Mouse (Mus musculus) cerebellum, postnatal 14 days (tissue): ENCODE data around the gene 2610507B11Rik.

ENCODE experiments used
- DNase-seq, 2 experiments: peaks; one replicate each; pipeline ENCODE4 v3.0.0; 2021; ENCODE audit warnings: mixed read lengths in 2 of 2

Gene 2610507B11Rik

DNA sequence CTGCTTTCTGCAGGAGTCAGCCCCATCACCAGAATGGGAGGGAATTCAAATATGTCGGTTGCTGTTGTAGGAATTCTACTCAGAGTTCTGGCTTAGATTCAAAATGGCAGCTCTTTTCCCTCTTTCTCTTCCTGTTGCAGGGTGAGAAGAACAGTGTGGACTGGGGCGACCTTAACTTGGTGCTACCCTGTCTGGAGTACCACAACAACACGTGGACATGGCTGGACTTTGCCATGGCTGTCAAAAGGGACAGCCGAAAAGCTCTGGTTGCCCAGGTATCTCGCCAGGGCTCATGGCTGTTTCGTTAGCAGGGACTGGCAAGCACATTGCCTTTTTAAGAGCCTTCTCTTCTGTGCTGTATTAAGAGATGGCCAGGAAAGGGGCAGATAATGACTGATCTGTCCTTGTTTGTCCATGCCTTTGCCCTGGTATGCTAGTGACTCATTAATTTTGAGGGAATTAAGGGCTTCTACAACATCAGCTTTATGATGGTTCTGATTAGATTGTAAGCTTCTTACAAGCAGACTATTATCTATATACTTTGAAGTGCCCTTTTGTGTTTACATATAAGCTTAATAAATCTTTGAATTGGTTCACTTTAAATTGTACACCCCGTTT, 27.7 kb downstream of the 2610507B11Rik start:
- DNase-seq, result no peak

DNA sequence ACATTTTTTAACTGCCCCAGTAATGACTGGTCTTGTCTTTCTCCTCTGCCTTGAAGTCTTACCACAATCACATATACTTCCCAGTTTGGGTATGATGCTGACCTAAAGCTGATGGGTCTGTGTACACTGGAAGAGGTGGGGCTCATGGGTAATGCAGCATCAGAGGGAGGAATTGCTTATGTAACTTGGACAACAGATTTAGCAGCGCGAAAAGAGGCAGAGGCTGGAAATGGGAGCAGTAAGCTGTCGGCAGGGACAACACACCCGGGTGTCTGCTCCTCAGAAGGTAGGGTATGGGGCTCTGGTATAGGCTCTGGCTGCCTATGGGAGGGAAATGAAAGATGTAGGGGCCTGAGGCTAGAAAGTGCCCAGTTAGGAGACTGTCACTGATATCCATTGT, 29.1 kb downstream of the 2610507B11Rik start, which contains the start of gene BC030499:
TSS of gene BC030499 (plus strand) at position 188 of the 400 bp plus-strand sequence.
- no peak for DNase-seq

DNA sequence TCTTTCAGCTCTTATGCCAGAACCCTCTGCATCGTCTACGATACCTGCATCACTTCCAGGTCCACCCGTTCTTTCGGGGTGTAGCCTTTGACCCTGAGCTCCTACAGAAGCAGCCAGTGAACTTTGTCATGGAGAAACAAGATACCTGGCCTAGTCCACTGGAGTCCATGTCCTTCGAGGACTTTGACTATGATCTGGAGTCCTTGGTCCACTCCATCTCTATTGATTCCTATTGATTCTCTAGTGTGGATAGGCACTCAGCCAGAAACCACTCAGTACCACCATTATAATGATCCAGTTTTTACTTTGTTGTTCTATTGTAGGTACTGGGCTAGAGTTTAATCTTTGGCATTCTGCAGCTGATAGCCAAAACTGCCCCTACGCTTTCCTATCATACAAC, 33.0 kb downstream of the 2610507B11Rik start:
- DNase-seq, result no peak

DNA sequence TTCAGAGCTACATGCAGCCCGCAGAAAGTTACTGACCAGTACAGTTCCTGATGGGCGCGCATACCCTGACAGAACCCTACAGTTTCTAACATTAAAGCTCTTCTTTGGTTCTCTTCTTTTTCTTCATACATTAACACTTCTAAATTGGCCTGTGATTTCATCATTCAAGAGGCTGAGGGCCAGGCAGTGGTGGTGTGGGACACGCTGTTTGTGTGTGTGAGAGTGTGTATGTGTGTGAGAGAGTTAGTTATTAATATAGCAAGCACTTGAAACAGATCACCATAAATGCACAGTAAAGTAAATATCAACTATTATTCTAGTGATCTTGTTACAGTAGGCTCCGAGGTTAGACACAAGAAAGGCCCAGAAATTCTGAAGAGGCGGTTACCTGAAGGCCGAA, 39.4 kb downstream of the 2610507B11Rik start:
- no peak for DNase-seq

DNA sequence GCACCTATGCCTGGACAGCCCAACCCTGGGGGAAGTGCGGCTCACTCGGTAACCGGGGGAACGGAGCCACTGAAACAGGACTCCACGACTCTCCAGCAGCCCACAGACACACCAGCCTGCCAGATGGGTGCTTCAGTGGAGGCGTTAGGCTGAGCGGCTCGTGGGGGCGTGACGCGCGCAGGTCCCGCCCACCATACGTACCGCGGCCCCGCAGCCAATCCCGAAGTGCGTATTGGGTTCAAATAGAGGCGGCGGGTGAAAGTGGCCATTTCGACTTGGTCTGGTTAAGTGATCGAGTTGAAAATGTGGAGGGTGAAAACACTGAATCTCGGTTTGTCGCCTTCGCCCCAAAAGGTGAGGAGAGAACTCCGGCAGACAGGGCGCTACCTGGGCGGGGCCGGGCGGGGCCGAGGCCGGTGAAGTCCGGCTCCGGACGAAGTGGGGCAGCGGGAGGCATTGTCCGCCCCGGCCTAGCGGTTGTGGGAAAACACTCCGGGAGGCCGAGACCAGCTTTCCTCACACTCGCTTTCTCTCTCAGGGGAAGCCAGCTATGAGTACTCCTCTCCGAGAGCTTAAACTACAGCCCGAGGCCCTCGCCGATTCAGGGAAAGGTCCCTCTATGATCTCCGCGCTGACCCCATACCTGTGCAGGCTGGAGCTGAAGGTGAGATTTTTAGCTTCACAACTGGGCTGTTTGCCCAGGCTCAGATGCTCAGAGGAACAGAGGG, 40.0 kb downstream of the 2610507B11Rik start, which contains the start of gene Spag5:
TSS of gene Spag5 (plus strand) at position 173 of the 728 bp plus-strand sequence.
- peak; percentile 90 to 91 for DNase-seq

DNA sequence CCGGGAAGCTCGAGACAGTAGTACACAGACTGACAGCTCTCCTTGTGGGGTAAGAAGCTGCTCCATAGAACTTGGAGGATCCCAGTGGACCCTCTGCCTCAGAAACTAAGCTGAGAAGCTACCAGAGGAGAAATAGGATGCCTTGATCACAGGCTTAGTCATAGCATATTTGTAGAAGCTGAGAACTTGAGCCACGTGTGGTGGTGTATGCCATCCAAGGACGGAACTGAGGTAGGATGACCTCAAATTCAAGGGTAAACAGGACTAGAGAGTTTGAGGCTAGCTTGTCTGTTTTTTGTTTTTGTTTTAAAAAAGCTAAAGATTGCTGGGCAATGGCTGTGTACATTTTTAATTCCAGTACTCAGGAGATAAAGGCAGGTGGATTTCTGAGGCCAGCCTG, 43.7 kb downstream of the 2610507B11Rik start:
- no peak for DNase-seq

DNA sequence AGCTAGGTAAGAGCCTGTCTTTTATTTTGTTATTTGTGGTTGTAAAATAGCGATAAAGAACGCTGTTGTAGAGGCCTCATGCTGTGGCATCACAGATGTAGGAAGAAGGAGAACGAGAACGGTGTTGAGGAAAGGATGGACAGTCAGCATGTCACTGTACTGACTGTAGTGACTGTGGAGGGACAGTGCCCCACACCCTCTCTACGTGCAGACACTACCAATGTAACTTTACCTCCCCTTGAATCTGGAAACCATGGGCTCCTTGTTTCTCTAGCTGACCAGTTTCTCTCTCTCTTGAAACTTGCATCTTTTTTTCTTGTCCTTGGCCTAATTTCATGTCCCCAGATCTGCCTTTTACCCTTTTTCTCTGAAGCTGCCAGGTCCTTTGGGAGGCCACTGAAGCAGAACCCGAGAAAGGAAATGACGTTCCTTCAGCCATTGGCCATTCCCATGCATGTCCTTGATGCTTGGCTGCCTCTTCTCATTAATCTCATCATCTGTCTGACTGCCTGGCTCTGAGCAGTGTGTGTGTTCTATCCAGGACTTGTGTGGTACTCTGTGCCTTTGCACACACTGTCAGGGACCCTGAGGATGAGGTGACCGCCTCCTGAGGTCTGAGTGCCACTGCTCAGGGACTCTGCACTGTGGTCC, 49.4 kb downstream of the 2610507B11Rik start:
- no peak for DNase-seq

DNA sequence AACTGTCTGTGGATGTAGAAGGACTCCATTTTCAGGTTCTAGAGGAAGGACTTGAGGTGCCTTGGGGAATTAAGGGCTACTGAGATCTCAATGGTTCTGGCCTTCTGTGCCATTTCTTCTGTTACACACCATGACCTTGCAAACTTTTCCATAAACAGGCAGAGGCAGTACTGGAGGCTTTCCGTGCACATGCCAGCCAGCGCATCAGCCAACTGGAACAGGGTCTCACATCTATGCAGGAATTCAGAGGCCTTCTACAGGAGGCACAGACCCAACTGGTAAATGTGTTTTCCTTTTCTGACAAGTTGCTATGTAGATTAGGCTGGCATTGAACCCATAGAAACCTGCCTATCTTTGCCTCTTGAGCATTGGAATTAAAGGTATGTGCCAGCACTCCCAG, 52.1 kb downstream of the 2610507B11Rik start:
- no peak for DNase-seq

DNA sequence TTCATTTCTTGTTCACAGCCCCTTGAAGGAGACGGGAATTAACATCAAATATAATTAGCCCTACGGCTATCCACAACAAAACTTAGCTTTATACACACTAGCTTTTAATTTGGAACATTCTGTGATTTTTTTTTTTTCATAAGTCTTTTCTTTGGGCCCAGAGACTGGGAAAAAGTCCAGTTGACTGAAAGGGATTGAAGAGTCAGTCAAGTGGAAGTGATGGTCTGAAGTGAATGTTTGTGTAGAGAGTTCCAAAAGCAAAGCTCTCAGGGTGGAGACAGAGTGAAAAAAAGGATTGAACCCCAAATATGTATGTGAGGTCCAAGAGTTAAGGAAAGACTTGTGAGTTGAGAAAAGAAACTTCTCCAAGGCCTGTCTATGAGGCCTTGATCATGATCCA, 56.9 kb downstream of the 2610507B11Rik start:
- no peak for DNase-seq

DNA sequence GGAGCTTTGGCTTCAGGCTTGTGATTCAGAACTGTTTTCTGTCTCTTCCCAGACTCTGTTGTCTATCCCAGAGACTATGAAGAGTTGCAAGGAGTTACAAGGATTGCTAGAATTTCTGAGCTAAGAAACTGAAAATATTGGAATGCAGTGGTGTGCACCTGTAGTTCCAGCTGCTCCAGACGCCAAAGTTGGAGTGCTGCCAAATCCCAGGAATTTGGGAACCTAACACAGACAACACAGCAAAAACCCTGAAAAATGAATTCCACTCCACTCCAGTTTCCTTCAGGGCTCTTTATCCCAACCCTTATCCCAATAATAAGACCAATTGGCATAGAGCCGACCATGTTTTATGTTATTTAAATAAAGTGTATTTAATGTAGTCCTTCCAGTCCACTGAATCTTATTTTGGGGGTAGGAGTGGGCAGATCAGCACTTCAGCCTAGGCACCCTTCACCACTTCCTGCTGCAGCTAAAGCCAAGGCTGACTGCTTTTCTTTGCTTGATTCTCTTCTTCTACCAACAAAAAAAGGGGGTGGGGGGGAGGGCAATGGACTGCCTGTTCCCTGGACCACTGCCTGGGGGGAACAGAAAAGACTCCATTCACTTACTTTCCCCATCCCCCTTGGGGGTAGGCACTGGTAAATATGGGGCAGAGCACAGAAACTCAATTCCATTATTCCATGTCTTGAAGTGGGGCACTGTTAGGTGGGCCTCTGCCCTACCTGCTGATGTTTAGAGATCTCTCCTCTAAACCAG, 60.7 kb downstream of the 2610507B11Rik start:
- peak; percentile 11 to 38 for DNase-seq

DNA sequence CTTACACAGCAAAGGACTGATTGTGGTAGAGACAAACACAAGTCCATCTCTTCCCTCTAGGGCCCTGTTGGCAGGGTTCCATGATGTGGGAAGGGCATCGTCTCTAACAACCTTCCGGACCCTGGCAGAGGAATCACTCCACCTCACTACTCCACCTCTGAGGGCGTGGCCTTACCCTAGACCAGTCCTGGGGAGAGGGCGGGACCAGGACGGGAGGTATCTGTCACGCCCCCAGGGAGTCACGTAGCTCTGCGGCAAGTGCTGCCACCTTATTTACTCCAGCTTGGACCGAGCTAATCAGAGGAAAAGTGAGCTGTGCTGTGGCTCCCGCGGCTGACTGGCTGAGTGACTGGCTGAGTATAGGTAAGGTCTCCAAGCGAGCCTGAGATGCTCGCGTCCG, 61.3 kb downstream of the 2610507B11Rik start, which contains the start of gene Aldoc:
TSS of gene Aldoc (plus strand) at position 109 of the 400 bp plus-strand sequence.
- peak; percentile 78 to 83 for DNase-seq

DNA sequence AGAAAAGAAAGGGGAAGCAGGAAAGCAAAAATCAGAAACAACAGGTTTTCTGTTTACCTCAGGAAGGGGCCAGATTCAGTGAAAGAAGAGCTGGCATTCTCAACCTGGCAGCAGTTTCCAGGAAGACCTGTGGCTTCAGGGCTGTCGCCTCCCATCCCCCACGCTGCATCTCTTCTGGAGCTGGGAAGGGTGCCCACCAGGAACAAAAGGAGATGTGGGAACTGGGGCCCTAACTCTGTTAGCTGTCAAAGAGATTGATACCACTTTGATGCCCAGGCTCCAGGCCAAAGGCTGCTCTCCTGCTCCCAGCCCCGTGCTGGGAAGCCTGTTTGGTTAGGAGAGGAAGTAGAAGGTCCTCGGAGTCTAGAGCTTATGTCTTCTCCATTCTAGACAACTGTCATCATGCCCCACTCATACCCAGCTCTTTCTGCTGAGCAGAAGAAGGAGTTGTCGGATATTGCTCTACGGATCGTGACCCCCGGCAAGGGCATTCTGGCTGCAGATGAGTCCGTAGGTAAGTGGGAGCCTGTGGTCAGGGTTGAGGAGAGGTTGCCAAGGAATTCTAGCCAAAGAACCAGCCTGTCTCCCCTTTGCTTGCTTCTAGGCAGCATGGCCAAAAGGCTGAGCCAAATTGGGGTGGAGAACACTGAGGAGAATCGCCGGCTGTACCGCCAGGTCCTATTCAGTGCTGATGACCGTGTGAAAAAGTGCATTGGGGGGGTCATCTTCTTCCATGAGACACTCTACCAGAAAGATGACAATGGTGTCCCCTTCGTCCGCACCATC, 62.6 kb downstream of the 2610507B11Rik start:
- peak; percentile 77 to 91 for DNase-seq

DNA sequence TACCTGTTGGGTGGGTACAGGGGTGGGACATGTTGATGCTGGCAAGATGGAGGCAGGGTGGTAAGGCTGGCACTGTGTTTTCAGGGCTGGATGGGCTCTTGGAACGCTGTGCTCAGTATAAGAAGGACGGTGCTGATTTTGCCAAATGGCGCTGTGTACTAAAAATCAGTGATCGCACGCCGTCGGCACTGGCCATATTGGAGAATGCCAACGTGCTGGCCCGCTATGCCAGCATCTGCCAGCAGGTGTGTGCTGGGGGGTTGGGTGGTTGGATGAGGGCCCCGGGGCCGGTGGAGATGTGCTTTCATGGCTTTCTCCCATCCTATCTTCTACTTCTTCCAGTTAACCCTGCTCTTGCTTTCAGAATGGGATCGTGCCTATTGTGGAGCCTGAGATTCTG, 63.4 kb downstream of the 2610507B11Rik start:
- peak; percentile 53 to 61 for DNase-seq

DNA sequence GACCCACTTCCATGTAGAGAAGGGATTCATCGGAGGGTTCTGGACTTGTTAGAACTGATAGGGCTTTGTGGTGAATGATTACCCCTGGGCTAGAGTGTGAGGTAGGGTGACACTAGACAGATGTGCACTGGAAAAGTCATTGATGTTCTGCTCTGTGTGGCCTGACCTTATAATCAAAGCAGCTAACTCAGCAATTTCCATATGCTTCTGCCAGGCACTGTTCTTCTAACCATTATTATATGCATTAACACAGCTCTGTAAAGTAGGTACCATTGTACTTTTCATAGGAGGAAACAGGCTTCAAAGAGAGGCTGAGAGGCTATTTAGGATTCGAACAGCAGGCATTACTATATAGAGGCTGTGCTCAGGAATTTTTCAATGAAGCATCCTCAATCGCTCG, 65.7 kb downstream of the 2610507B11Rik start:
- no peak for DNase-seq

DNA sequence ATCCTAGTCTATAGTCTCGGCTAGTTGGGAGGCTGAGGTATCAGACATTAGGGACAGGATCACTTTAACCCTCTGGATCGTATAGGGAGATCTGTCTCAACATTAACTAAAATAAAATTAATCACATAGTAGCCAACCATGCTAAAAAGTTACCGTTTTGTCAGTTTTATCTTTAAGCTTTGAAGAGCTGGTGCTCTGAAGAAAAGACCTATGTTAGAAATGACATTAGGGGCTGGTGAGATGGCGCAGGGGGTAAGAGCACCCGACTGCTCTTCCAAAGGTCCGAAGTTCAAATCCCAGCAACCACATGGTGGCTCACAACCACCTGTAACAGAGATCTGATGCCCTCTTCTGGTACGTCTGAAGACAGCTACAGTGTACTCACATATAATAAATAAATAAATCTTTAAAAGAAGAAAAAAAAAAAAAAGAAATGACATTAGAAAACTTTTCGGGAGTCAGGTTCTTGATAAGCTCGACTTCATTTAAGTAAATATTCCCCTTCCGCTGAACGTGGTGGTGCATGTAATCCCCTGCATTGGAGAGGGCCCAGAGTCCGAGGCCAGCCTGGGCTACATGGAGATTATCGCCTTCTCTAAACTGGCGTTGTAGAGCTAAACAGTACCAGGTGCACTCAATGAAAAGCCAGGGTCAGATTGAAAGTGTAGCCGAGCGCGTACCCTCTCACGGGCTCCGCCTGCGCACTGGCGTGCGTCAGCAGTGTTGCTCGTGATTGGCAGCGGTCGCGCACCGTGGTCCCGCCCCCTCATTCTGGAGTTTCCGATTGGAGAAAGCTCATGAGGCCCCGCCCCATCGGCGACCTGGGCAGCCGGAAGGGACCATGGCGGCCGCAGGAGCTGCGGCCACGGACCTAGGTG, 66.3 kb downstream of the 2610507B11Rik start, which contains the start of gene Pigs:
TSS of gene Pigs (plus strand) at position 782 of the 878 bp plus-strand sequence.
- peak; percentile 99 for DNase-seq

DNA sequence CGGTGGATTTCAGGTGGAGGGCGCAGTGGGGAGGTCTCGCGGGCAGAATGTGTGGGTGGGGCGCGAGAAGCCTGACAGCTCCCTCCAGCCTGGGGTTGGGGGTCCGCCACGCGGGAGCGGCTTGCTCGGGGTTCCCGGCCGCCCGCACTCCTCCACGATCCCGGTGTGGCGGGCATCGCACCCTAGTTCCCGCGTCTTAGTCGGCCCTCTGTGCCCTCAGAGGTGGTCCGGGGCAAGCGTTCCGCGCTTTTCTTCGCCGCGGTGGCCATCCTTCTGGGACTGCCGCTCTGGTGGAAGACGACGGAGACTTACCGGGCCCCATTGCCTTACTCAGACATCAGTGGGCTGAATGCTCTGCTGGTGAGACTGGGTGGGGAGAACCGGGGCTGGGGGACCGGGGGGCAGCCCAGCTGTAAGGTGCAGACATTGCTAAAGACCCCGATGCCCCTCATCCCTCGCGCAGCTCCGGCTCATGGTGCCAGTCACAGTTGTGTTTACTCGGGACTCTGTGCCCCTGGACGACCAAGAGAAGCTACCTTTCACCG, 67.0 kb downstream of the 2610507B11Rik start:
- DNase-seq, result no peak

DNA sequence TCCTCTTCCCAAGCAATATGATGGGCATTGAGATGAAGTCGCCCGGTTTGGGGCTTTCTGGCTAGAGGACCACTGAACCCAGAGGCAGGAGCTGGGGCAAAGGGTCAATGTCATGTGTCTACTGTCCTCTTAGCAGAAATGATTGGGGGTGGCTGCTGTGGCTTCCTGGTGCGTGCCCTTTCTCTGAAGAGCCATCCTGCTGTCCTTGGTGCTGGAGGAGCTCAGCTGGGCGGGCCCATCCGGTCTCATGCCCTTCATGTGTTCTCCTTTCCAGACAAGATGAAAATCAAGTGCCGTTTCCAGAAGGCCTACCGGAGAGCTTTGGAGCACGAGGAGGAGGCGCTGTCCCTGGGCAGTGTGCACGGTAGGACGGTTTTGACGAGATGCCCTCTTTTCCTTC, 71.1 kb downstream of the 2610507B11Rik start:
- DNase-seq, result no peak

DNA sequence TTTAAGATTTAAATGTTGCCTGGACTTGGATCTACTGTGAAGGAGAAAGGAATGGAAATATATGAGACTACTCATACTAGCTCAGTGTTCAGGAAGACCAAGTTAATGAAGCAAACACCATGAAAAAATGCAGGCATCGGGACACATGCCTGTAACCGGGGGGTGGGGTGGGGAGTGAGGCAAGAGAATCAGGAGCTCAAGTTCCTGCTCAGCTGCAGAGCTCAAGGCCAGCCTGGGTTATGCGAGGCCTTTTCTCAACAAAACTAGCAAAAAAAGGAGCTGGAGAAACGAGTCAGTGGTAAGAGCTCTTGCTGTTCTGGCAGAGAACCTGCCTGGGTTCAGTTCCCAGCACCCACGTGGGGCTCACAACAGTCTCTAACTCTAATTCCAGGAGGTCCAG, 72.4 kb downstream of the 2610507B11Rik start:
- no peak for DNase-seq

DNA sequence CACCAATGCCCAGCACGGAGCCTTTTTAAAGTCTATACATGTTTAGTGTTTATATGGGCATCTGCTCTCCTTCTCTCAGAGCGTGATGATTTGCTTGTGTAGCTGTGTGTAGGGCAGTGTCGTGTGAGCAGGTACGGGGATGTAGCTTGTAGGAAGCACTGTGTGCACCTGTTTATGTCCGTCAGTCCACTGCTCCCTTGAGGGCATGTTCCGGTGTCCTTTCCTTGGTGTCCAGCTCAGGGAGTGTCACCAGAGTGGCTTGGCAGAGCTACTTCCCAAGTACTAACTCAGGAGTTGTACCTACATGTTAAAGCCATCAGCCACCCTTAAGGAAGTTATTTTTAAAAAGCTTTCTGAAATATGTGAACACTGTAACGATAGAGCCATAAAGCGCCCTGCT, 75.5 kb downstream of the 2610507B11Rik start:
- no peak for DNase-seq
